Comparison of ENCODE assay signal across 20 mouse cellular contexts in genomic region chr3:123550487-123550886, GRCm38 (mm10).
DNase-seq lines count a peak whose midpoint lies in the region; ATAC-seq and TF ChIP-seq lines count a peak whose summit lies in the region.
"Had no signal": no experiment of that assay in that cellular context is flagged by ENCODE, and none has a peak within 500 bp of the region (broad histone marks: within the 10 kb centered on the region; RNA-seq: fewer than 3 reads in every experiment).

No protein-coding gene starts in this region.

- no peaks in the 10 kb centered on the region for H3K36me3 ChIP-seq in liver, embryonic 14.5 days (replicated peaks; ENCODE audit: control insufficient read depth, insufficient read depth, low read depth)
- H3K36me3 ChIP-seq in liver, embryonic 11.5 days (ENCODE audit: control insufficient read depth, insufficient read depth, low read length), result no peaks in the 10 kb centered on the region
- peaks cover 0 to 38% of the 10 kb centered on the region in 2 experiments; a peak in 2 of 4 replicates for H3K36me3 ChIP-seq in MEL (ENCODE audit: control insufficient read depth in 1 of 2, insufficient read depth in 2 of 2, low read length in 2 of 2)
- peaks cover 8% of the 10 kb centered on the region; the same call in 1 of the 2 replicates for H3K36me3 ChIP-seq in hindbrain, embryonic 13.5 days
- H3K36me3 ChIP-seq: embryonic facial prominence, embryonic 10.5 days; embryonic facial prominence, embryonic 12.5 days had no signal

- no peak for TF ChIP-seq CTCF in liver, embryonic 14.5 days (IDR thresholded peaks at IDR 0.05; ENCODE audit: low read depth)
- no peak for TF ChIP-seq CTCF in MEL (IDR thresholded peaks at IDR 0.05 in 2 of 3, conservative IDR thresholded peaks at IDR 0.05 in 1 of 3; ENCODE audit: control insufficient read depth in 1 of 3, insufficient read depth in 1 of 3, low read depth in 2 of 3, low read length in 3 of 3, poor library complexity in 1 of 3, severe bottlenecking in 1 of 3)

- H3K4me1 ChIP-seq in liver, embryonic 14.5 days (replicated peaks; ENCODE audit: control insufficient read depth in 2 of 2, insufficient read depth in 2 of 2, low read length in 1 of 2), result peaks cover 2 to 10% of the 10 kb centered on the region in 2 experiments; a peak in 3 of 4 replicates
- H3K4me1 ChIP-seq in liver, embryonic 11.5 days (replicated peaks; ENCODE audit: control insufficient read depth, insufficient read depth, low read length), result no peaks in the 10 kb centered on the region
- peaks cover 28 to 32% of the 10 kb centered on the region in 2 experiments for H3K4me1 ChIP-seq in MEL (ENCODE audit: control insufficient read depth in 1 of 2, insufficient read depth in 2 of 2, low read length in 2 of 2)
- H3K4me1 ChIP-seq in hindbrain, embryonic 13.5 days (replicated peaks), result no peaks in the 10 kb centered on the region
- H3K4me1 ChIP-seq: embryonic facial prominence, embryonic 10.5 days; embryonic facial prominence, embryonic 12.5 days; forebrain, embryonic 13.5 days; forebrain, embryonic 15.5 days had no signal

- no peaks in the 10 kb centered on the region for H3K79me2 ChIP-seq in MEL (ENCODE audit: control insufficient read depth, insufficient read depth, low read length, poor library complexity)

- WGBS in liver, embryonic 14.5 days (ENCODE audit: insufficient replicate concordance), result 34% methylated on average over 3 of the region's 3 CpGs
- WGBS in liver, embryonic 11.5 days, result 60% methylated on average over 3 of the region's 3 CpGs
- WGBS in hindbrain, embryonic 13.5 days, result 83% methylated on average over 3 of the region's 3 CpGs

- TF ChIP-seq RAD21 in MEL (IDR thresholded peaks at IDR 0.05; ENCODE audit: low read depth, low read length), result no peak

- no peak overlapping the region for H3K9ac ChIP-seq in liver, embryonic 14.5 days (replicated peaks)
- H3K9ac ChIP-seq in liver, embryonic 11.5 days (ENCODE audit: low read depth, low read length), result no peak overlapping the region
- no peak overlapping the region for H3K9ac ChIP-seq in MEL (ENCODE audit: control insufficient read depth, low read depth, low read length, poor library complexity, severe bottlenecking)
- no peak overlapping the region for H3K9ac ChIP-seq in hindbrain, embryonic 13.5 days
- H3K9ac ChIP-seq: embryonic facial prominence, embryonic 12.5 days; forebrain, embryonic 13.5 days; forebrain, embryonic 15.5 days; forebrain, postnatal 0 days had no signal

- H3K4me3 ChIP-seq in liver, embryonic 14.5 days (ENCODE audit: insufficient read depth in 1 of 2, low read depth in 2 of 2, low read length in 2 of 2), result no peak overlapping the region
- no peak overlapping the region for H3K4me3 ChIP-seq in liver, embryonic 11.5 days (ENCODE audit: low read depth, low read length)
- H3K4me3 ChIP-seq in MEL (ENCODE audit: control insufficient read depth in 1 of 2, insufficient read depth in 1 of 2, low read depth in 2 of 2, low read length in 2 of 2), result no peak overlapping the region; a peak in 1 of 4 replicates
- no peak overlapping the region for H3K4me3 ChIP-seq in hindbrain, embryonic 13.5 days
- H3K4me3 ChIP-seq: embryonic facial prominence, embryonic 10.5 days; embryonic facial prominence, embryonic 12.5 days; forebrain, embryonic 13.5 days; forebrain, embryonic 15.5 days had no signal

- peak; percentile 17; the same call in 1 of the 2 replicates for ATAC-seq in liver, embryonic 14.5 days (ENCODE audit: insufficient read depth)
- no peak for ATAC-seq in liver, embryonic 11.5 days (replicated peaks; ENCODE audit: low FRiP score)
- 0 out of 2 replicates have a peak, but pooled peaks have one; percentile 7 for ATAC-seq in megakaryocyte progenitor cell, adult 5-6 weeks (replicated peaks; ENCODE audit: poor library complexity)
- no peak for ATAC-seq in hindbrain, embryonic 13.5 days (ENCODE audit: low FRiP score)
- ATAC-seq: activated CD4-positive, CD25-positive, alpha-beta regulatory T cell, adult 4 months; forebrain, embryonic 13.5 days; forebrain, embryonic 15.5 days; forebrain, postnatal 0 days; Patski had no signal

- no peak overlapping the region for H3K4me2 ChIP-seq in liver, embryonic 14.5 days (ENCODE audit: low read depth)
- H3K4me2 ChIP-seq in liver, embryonic 11.5 days, result no peak overlapping the region
- no peak overlapping the region for H3K4me2 ChIP-seq in hindbrain, embryonic 13.5 days
- H3K4me2 ChIP-seq: embryonic facial prominence, embryonic 12.5 days; forebrain, embryonic 13.5 days; forebrain, embryonic 15.5 days had no signal

- no peaks in the 10 kb centered on the region for H3K9me3 ChIP-seq in liver, embryonic 14.5 days (ENCODE audit: control insufficient read depth, low read length)
- no peaks in the 10 kb centered on the region for H3K9me3 ChIP-seq in liver, embryonic 11.5 days (ENCODE audit: control insufficient read depth, low read length)
- H3K9me3 ChIP-seq in MEL (replicated peaks; ENCODE audit: insufficient read depth, low read length), result no peaks in the 10 kb centered on the region
- H3K9me3 ChIP-seq in hindbrain, embryonic 13.5 days, result no peaks in the 10 kb centered on the region
- H3K9me3 ChIP-seq: embryonic facial prominence, embryonic 12.5 days; forebrain, embryonic 13.5 days; forebrain, embryonic 15.5 days had no signal

- no peaks in the 10 kb centered on the region for H3K27me3 ChIP-seq in liver, embryonic 14.5 days (ENCODE audit: control insufficient read depth, insufficient read depth, low read length)
- no peaks in the 10 kb centered on the region for H3K27me3 ChIP-seq in liver, embryonic 11.5 days (replicated peaks; ENCODE audit: control insufficient read depth, insufficient read depth, low read length)
- no peaks in the 10 kb centered on the region for H3K27me3 ChIP-seq in MEL (ENCODE audit: control insufficient read depth in 1 of 2, insufficient read depth in 2 of 2, low read length in 2 of 2)
- no peaks in the 10 kb centered on the region for H3K27me3 ChIP-seq in hindbrain, embryonic 13.5 days
- H3K27me3 ChIP-seq: embryonic facial prominence, embryonic 12.5 days; forebrain, embryonic 13.5 days; forebrain, embryonic 15.5 days; Patski had no signal

- no peak overlapping the region for H3K27ac ChIP-seq in liver, embryonic 14.5 days
- no peak overlapping the region for H3K27ac ChIP-seq in liver, embryonic 11.5 days (ENCODE audit: low read depth, low read length)
- H3K27ac ChIP-seq in MEL (ENCODE audit: control insufficient read depth, low read depth, low read length), result no peak overlapping the region; the same call in 1 of the 2 replicates
- no peak overlapping the region for H3K27ac ChIP-seq in hindbrain, embryonic 13.5 days
- H3K27ac ChIP-seq: embryonic facial prominence, embryonic 10.5 days; embryonic facial prominence, embryonic 12.5 days; forebrain, embryonic 13.5 days; forebrain, embryonic 15.5 days had no signal

- no peak for TF ChIP-seq EP300 in liver, embryonic 14.5 days (IDR thresholded peaks at IDR 0.05; ENCODE audit: low read depth)
- peak; percentile 66 to 72; a peak in 3 of 4 replicates for TF ChIP-seq EP300 in MEL (IDR thresholded peaks at IDR 0.05; ENCODE audit: low read depth in 1 of 2, low read length in 2 of 2)

- TF ChIP-seq POLR2A in MEL (IDR thresholded peaks at IDR 0.05; ENCODE audit: control insufficient read depth in 1 of 2, insufficient read depth in 1 of 2, low read depth in 1 of 2, low read length in 2 of 2, poor library complexity in 1 of 2), result no peak

- no peak for DNase-seq in liver, embryonic 14.5 days (ENCODE audit: low read depth in 3 of 3, low spot score in 3 of 3)
- no peak for DNase-seq in liver, embryonic 11.5 days (ENCODE audit: low spot score)
- peak; percentile 47 for DNase-seq in MEL (ENCODE audit: low read depth, low spot score)
- DNase-seq: adrenal gland, adult 8-10 months; adrenal gland, postnatal 14 days; adrenal gland, postnatal 36 days; cerebellum, adult 11-12 months; cerebellum, adult 2 months; cerebellum, adult 9-10 months; cerebellum, postnatal 10 days; cerebellum, postnatal 25 days; forebrain, postnatal 0 days had no signal

TF ChIP-seq in MEL, 35 proteins besides CTCF, POLR2A, EP300 and RAD21 (continues in another document):
- TF ChIP-seq ZMIZ1 (IDR thresholded peaks at IDR 0.05; ENCODE audit: low read depth, low read length) (no peak), TCF12 (IDR thresholded peaks at IDR 0.05; ENCODE audit: low read depth, low read length) (peak; percentile 66), MYB (IDR thresholded peaks at IDR 0.05; ENCODE audit: low read depth, low read length) (no peak), ELF1 (IDR thresholded peaks at IDR 0.05; ENCODE audit: low read depth, low read length) (no peak), MXI1 (IDR thresholded peaks at IDR 0.05; ENCODE audit: low read depth, low read length) (no peak), CHD2 (IDR thresholded peaks at IDR 0.05; ENCODE audit: low read length) (no peak), HCFC1 (IDR thresholded peaks at IDR 0.05; ENCODE audit: low read depth, low read length) (0 out of 2 replicates have a peak, but pooled peaks have one; percentile 28), MAX (IDR thresholded peaks at IDR 0.05; ENCODE audit: low read length) (no peak), E2F4 (IDR thresholded peaks at IDR 0.05; ENCODE audit: borderline replicate concordance, low read depth, low read length) (no peak), MEF2A (IDR thresholded peaks at IDR 0.05; ENCODE audit: extremely low read depth, insufficient replicate concordance, low read depth, low read length, poor library complexity, severe bottlenecking) (no peak), BHLHE40 (IDR thresholded peaks at IDR 0.05; ENCODE audit: borderline replicate concordance, low read depth, low read length) (no peak), UBTF (IDR thresholded peaks at IDR 0.05; ENCODE audit: borderline replicate concordance, insufficient read depth, low read depth, low read length) (no peak), RCOR1 (IDR thresholded peaks at IDR 0.05; ENCODE audit: low read depth, low read length) (peak; percentile 69), JUND (IDR thresholded peaks at IDR 0.05; ENCODE audit: low read depth, low read length) (no peak), MAFK (IDR thresholded peaks at IDR 0.05; ENCODE audit: borderline replicate concordance, low read depth, low read length) (0 out of 2 replicates have a peak, but pooled peaks have one; percentile 4), ZKSCAN1 (IDR thresholded peaks at IDR 0.05; ENCODE audit: low read depth, low read length) (no peak), NRF1 (IDR thresholded peaks at IDR 0.05; ENCODE audit: insufficient read depth, low read depth, low read length, poor library complexity, severe bottlenecking) (no peak), KAT2A (conservative IDR thresholded peaks at IDR 0.05; ENCODE audit: low read depth, low read length) (no peak), CHD1 (IDR thresholded peaks at IDR 0.05; ENCODE audit: low read depth, low read length) (no peak), USF2 (IDR thresholded peaks at IDR 0.05; ENCODE audit: borderline replicate concordance in 1 of 2, insufficient read depth in 1 of 2, low read depth in 1 of 2, low read length in 2 of 2) (no peak), MAZ (IDR thresholded peaks at IDR 0.05; ENCODE audit: low read depth, low read length) (no peak), GATA1 (IDR thresholded peaks at IDR 0.05; ENCODE audit: low read depth, low read length) (peak; percentile 77), MYC (IDR thresholded peaks at IDR 0.05; ENCODE audit: low read depth, low read length) (no peak)

Comparison
In these comparisons a context has a peak if more than half of its experiments do, and no peak if none do; other contexts are left out.
1. ATAC-seq: peak in liver, embryonic 14.5 days (single experiment) and megakaryocyte progenitor cell, adult 5-6 weeks (single experiment); none in liver, embryonic 11.5 days (single experiment) and hindbrain, embryonic 13.5 days (single experiment).